Mouse (Mus musculus): ENCODE data around the gene Dtnb.

DNA sequence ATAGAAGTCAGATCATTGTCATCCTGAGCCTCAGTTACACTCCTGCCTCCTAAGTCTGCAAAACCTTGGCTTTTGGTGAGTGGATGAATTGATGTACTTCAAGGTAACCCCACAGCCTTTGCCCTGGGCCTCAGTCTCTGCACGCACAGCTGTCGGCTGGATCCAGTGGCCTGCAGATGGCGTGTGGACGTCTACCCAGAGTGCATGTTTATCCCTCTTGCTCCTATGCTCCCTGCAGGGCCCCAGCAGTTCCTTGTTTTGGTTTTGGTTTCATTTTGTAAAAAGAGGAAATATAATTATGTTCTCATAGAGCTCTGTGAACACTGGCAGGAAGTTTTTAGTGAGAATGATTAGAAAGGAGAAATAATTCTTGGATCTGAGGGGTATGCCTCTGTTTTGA, 187.2 kb downstream of the Dtnb start:
- peak; percentile 51 for TF ChIP-seq CTCF (IDR thresholded peaks at IDR 0.05; ENCODE audit: low read depth, low read length)
- TF ChIP-seq POLR2A (IDR thresholded peaks at IDR 0.05; ENCODE audit: borderline replicate concordance, low read depth, low read length), result no peak

Measured in bone marrow macrophage, adult 2 months (primary cell).